Mouse (Mus musculus): Measurements from ENCODE around the gene Dennd5b.
A peak's percentile ranks its signal among the peaks of the same experiment; 100 is the strongest.
"Not testable (repeated sequence)": the region's sequence is repeated elsewhere in the genome, so short reads cannot be mapped to it uniquely, and the experiment has no call there.

The Dennd5b gene

GRCm38 (mm10) chr6:149005009-149005408, 96.5 kb downstream of the Dennd5b start:
- DNase-seq: no peak

- DNase-seq: no peak
Observed at GRCm38 (mm10) chr6:148994327-148994999, 107.0 kb downstream of the Dennd5b start.

DNA sequence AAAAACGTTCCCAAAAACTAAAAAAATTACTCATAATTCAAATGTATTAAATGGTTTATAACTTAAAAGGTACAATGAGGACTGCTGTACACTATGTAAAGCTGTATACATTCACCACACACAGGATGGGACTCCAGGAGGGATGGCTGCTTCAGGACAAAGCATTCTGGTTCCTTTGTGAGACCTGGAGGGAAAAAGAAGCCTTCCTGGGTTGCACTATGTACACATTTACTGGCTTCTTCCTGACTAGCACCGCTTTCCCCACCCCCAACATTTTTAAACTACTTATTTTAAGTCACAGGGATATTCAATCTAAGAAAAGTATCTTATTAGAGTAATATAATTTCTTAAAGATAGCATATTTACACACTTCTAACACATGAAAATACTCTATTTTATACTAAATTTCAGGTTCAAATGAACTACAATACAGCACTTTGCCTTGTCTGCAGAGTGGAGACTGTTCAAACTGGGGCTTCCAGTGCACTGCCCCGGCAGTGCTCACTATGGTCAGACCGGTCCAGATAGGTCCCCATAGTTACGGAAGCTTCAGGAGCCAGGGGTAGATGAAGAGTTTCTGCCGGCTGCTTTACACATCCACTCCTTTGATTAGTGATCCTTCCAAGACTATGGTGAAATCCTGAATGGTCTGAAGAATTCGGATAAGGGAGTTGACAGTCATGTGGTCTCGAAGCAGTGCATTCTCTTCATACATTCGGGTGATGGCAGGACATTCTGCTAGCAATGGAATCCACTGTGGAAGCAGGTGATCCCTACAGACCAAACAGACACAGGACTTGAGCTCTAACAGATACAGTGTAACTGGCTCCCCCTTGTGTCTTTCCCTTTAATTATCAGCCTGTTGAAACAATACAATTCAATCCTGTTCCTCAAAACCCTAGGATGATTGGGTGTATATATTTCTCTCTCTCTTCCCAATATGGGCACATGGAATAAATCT, 108.1 kb downstream of the Dennd5b start:
- no peak for DNase-seq

DNA sequence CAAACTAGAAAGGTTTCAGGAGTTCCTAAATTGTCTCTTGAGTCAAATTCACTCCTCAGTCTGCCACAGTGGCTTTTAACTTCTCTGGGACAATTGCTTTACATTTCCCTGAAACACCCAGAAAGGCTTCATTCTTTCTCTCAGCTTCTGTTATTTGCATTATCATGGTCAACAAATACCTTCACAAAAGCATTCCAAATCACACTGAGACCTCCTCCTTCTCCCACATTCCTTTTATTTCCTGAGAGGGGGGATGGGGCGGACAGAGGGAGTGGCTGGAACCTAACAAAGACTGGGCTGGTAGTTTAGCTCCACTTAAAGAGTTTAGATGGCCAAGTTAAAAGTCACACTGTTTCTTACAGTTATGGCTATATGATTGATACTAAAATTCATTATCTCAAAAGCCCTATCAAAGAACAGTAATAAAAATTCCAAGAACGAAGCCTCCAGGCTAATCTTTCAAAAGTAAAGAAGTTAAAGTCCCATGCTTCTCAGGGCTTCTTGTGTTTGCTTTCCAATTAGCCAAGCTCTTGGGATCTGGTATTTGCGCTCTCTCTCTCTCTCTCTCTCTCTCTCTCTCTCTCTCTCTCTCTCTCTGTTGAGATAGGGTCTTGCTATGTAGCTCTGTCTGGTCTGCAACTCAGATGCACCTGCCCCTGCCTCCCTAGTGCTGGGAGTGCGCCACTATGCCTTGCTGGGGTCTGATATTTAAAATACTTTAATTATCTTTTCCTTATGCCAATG, 108.9 kb downstream of the Dennd5b start:
- DNase-seq: no peak

DNA sequence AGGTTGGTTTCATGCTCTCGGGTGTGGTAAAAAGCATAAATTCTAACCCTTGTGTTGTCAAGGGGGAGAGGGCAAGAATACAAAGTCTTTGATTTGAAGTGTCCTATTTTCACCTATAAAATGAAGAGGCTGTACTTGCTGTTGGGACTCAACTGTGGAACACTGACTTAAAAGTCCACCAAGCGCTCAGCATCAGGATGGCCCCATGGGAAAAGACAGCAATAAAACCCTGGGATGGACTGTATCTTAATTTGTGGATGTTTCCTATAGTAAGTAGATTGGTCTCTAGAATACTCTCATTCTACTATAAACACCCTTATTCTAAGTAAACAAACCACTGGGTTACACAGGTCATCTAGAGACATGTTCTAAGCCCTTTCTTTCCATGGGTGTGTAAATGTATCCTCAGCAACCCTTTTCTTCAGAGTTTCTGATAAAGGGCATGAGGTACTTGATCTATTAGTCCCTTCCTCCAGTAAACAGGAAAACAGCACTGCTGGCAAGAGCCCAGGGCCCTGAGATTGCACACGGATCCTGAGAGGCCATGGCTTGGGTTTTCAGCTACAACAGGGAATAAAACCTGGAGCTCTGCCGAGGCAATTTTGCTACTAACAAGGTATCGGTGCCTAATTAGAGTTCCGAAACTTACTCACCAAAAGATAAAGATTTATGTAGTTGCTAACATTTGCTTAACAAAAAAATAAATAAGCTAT, 109.7 kb downstream of the Dennd5b start:
- DNase-seq: no peak

- not testable (repeated sequence) for DNase-seq
Observed at GRCm38 (mm10) chr6:148989792-148990491, 111.5 kb downstream of the Dennd5b start.

DNA sequence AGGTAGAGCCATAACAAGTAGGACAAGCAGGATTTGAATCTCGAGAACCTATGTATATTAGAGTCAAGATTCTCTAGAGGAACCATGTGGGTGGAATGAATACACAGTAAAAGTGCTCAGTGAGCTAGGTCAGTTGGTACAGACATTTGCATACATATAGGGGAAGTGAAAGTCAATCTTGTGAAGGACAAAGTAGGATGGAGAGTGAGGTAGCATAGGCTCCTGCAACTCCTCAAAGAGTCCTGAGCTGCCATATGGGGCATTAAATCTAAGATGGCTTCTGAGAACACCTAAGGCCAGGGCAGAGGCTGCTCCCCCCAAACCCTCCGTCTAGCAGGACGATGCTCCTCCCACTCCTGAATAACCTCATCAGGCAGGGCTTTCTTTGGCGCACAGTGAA, 115.5 kb downstream of the Dennd5b start:
- DNase-seq: no peak

GRCm38 (mm10) chr6:148980495-148980894, 121.0 kb downstream of the Dennd5b start:
- DNase-seq: no peak

DNA sequence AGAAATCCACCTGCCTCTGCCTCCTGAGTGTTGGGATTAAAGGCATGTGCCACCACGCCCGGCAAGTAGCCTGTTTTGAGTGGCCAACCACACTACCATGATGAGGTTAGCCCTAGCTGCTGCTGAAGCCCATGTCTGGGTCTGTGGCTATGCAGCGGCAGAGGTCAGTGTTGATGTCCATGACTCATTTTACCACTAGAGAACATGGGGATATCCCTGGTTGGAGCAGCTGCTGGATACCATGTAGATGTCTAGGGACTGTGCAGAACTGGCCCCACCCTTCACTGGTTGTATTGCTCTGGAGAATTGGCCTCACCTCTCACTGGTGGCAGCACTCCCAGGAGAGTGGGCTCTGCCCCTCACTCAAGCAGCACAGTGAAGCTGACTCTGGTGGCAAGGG, 126.4 kb downstream of the Dennd5b start:
- no peak for DNase-seq

DNA sequence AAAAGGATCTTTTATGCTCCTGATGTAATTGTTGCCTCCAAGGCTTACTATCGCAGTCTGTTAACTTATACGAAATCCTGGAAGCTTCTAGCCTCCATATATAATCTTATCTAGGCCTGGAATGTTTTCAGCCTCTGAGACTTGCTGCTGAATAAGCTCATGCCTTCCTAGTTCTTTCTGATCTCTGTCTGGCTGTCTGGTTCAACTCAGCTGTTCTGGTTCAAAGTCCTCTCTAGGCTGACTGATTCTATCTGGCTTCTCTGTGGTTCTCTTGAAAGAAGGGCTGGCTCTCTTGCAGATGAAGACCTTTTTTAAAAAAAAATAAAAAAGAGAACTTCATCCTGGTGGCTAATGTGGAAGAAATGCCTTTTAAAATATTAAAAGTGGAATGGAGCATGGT, 128.6 kb downstream of the Dennd5b start:
- DNase-seq: no peak

DNA sequence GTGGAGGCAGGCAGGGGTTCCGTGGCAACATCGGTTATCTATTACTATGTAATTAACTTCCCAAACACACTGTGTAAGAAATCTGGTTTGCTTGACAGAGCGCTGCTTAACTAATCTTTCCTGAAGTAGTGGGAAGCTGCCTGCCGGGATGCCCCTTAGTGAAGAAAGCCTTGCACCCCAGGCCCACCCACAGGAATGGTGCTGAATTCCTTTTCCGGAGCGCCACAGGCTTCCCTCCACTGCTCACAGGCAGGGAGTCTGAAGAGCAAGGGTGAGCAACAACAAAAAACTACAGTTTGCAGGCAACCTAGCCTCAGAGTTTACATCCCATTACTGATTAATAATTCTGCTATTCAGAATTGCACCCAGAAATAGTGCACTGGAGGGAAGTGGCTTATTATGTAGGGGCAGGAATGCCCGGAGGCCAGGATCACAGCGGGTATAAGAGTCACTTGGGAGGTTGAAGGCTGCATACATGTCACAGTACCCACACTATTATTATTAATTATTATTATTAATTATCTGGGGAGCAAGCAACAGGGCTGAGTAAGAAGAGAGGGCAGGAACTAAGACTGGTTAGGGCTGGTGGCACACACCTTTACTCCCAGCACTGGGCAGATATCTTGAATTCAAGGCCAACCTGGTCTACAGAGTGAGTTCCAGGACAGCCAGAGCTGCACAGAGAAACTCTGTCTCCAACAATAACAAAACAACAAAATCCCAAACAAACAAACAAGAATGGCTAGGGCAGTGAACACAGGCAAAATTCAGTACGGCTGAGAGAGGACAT, 129.2 kb downstream of the Dennd5b start:
- DNase-seq: no peak

DNA sequence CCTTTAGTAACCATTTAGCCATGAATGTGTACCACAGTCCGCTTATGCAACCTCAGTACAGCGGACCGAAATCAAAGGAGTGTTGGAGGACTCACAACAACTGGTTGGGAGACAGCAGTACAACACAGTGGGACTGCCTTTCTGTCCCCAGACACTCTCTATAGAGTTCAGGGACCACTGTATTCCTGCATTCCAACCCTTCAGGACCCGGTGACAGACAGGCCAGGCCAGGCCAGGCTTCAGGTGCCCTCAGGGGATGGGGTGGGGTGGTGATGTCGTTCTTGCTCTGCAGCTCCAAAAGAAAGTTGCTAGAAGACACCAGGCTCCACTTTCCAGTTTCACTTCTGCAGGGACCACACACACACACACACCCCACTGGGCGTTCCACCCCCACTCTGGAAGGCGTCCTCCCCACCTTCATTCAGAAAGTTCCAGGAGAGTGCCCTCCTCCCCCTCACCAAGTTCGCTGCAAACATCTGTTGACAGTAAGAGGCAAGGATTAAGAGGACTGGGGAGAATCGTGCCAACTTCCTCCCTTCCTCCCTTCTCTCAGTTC, 130.0 kb downstream of the Dennd5b start:
- DNase-seq: no peak

GRCm38 (mm10) chr6:148961285-148961684, 140.2 kb downstream of the Dennd5b start:
- no peak for DNase-seq

- DNase-seq: no peak
Observed at GRCm38 (mm10) chr6:148959540-148960238, 141.8 kb downstream of the Dennd5b start.

- no peak for DNase-seq
Observed at GRCm38 (mm10) chr6:148958712-148959111, 142.8 kb downstream of the Dennd5b start.

DNA sequence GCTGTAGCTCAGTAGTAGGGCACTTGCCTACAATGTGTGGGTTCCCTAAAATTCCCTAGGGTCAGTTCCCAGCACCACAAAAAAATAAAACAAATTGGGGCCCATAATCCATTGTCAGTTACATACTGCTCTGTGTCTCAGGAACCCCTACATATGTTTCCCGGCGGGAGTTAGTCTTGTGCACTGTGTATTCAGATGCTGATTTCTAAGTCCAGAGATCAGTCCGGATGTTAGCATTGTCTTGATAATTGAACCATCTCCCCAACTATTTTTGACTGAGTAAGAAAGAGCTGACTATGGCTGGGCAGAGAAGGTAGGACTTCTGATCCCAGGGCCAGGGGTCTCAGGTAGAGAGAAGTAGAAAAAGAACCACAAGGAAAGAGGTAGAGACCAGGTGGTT, 144.4 kb downstream of the Dennd5b start:
- no peak for DNase-seq

- DNase-seq: no peak
Observed at GRCm38 (mm10) chr6:148955641-148956420, 145.6 kb downstream of the Dennd5b start.

DNA sequence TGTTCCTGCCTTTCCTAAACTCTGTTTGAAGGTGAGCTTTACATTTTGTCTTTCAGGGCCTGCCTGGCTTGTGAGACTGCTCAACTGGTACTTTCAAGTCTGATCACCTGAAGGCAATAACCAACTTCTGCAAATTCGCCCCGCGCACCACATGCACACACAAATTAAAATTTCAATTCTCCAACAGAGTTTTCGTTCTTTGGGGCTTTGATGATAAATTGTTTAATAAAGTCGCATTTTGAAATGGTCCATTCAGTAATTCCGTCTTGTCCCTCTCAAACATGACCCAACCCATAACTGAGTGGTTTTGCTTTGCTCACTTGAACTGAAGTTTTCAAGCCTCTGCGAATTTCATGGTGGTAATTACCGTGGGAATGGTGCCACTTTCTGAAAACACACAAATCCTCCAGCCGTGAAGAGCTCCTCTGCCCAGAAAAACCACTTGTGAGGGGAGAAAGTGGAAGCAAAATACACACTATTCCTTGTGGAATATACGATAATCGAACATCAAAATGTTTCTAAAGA, 154.5 kb downstream of the Dennd5b start:
- no peak for DNase-seq

DNA sequence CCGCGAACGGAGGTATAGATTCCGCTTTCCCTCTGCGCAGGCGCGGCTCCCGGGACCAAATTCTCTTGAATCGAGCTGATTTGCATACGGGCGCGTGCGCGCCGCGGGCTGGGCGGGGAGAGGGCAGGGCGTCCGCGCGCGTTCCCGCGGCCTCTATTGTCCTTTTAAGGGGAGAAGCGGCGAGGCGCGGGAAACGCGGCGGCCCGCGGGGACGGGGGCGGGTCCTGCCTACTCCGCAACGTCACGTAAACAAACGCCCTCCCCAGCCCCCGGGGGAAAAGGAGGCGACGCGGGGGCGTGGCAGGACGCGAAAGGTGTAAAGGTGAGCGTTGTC, 155.1 kb downstream of the Dennd5b start, which contains the start of gene Sinhcaf:
Gene Sinhcaf (minus strand): TSS at position 59 of the 334 bp plus-strand sequence.
- DNase-seq: peak; percentile 94
